Mouse (Mus musculus) hindbrain, embryonic 10.5 days (tissue): ENCODE results near the gene Vdac1. TPM values are rescaled to one million over a fixed set of nuclear protein-coding genes. Genes with fewer than 3 reads are reported as not detected.

ENCODE experiments used
- polyA plus RNA-seq: library from polyadenylated mRNA; unstranded; fragments of >200 nt; fragmentation: Nextera tagmentation; extraction: Ambion mirVana; gene quantifications from 2 replicates; pipeline ENCODE4 v1.2.1, GENCODE M21; 2016

The Vdac1 gene
- polyA plus RNA-seq, 1 experiment from 2014 or later: 241 TPM

Other genes starting within 250 kb of the Vdac1 start
- gene Olfr1373, start 215.3 kb upstream of the Vdac1 start, polyA plus RNA-seq: not detected in 2 replicates
- not detected in 2 replicates for gene Olfr1371, start 146.9 kb upstream of the Vdac1 start, polyA plus RNA-seq
- 905 and 976 TPM in 2 replicates for gene Skp1a, start 128.9 kb upstream of the Vdac1 start, polyA plus RNA-seq
- gene Tcf7, start 77.8 kb upstream of the Vdac1 start, polyA plus RNA-seq: 9.3 and 10.8 TPM in 2 replicates
- gene 9530068E07Rik, start 35.6 kb downstream of the Vdac1 start, polyA plus RNA-seq: 149 and 168 TPM in 2 replicates